Comparison of ENCODE assay signal across 8 mouse cellular contexts in the genomic region with DNA sequence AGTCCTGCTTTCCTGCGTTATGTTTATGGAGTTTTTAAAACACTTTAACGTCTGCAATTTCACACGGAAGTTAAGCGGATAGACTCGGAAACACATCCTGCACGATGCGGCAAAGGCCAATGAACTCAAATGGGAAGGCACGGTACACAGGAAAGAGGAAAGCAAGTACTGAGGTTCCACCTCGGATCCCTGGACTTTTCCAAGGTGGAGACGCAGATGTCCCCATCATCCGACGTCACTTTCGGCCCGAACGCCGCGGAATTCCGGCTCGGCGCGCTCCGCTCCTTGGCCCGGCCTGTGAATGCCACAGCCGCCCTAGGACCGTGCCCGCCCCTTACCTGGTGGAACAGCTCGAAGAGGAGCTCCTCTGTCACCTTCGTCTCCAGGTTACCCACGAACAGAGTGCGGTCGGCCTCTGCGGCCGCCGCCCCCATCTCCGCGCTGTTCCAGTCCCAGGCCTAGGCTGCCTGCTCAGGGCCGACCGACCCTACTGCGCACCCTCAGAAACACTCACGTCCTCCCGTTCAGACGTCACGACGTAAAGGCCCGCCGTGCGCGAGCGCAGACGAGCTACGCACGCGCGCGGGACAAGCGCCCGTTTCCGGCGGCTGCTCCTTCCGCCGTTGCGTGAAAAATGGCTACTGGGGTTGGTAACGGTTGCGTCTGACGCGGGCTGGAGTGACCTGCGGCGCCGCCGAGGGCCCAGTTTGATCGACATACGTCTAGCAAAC. TPM values are rescaled to one million over a fixed set of nuclear protein-coding genes. Genes with fewer than 3 reads are reported as not detected.
DNase-seq lines count a peak whose midpoint lies in the region; ATAC-seq and TF ChIP-seq lines count a peak whose summit lies in the region.

A gene (minus strand): TSS at position 483 of the 731 bp plus-strand sequence.
A gene (plus strand): TSS at position 626 of the 731 bp plus-strand sequence.

- peak within 1 kb of the TSS; percentile 75 for H3K4me3 ChIP-seq in bone marrow macrophage, adult 2 months (ENCODE audit: insufficient read depth, low read length)
- H3K4me3 ChIP-seq in embryonic fibroblast, embryonic 13.5 days (ENCODE audit: insufficient read depth, low read length) = peak within 1 kb of the TSS; percentile 70
- peak within 1 kb of the TSS; percentile 56 for H3K4me3 ChIP-seq in kidney, embryonic 14.5 days (ENCODE audit: low read length)
- peak within 1 kb of the TSS; percentile 92 for H3K4me3 ChIP-seq in limb, embryonic 15.5 days

- no peaks in the 10 kb centered on the region for H3K9me3 ChIP-seq in kidney, embryonic 14.5 days (ENCODE audit: control insufficient read depth, low read length)
- no peaks in the 10 kb centered on the region for H3K9me3 ChIP-seq in limb, embryonic 15.5 days

- TF ChIP-seq CTCF in bone marrow macrophage, adult 2 months (IDR thresholded peaks at IDR 0.05; ENCODE audit: low read depth, low read length) = no peak
- TF ChIP-seq CTCF in embryonic fibroblast, embryonic 13.5 days (IDR thresholded peaks at IDR 0.05; ENCODE audit: borderline replicate concordance, insufficient read depth, low read length) = no peak

- no peak; the same call in 1 of the 2 replicates for TF ChIP-seq POLR2A in bone marrow macrophage, adult 2 months (IDR thresholded peaks at IDR 0.05; ENCODE audit: borderline replicate concordance, low read depth, low read length)
- TF ChIP-seq POLR2A in embryonic fibroblast, embryonic 13.5 days (IDR thresholded peaks at IDR 0.05; ENCODE audit: low read depth, low read length) = peak; percentile 86

- ATAC-seq in kidney, embryonic 14.5 days (ENCODE audit: low FRiP score, low TSS enrichment) = peak; percentile 99
- ATAC-seq in limb, embryonic 15.5 days (ENCODE audit: insufficient number of reproducible peaks, low FRiP score, low TSS enrichment, low read depth) = peak; percentile 99

- DNase-seq in 416B (ENCODE audit: low read depth) = peak; percentile 94
- DNase-seq in heart, adult 9 months (ENCODE audit: low spot score in 2 of 2) = peak; percentile 95 to 96
- peak; percentile 84 to 90 for DNase-seq in monocyte, adult 2 months (ENCODE audit: low read depth in 1 of 2, low spot score in 2 of 2)
- DNase-seq in spleen, postnatal 4 days (ENCODE audit: low spot score in 2 of 2) = peak; percentile 92 to 96

- peak within 1 kb of the TSS; percentile 76 for H3K27ac ChIP-seq in bone marrow macrophage, adult 2 months (ENCODE audit: insufficient read depth, low read depth, low read length)
- peak within 1 kb of the TSS; percentile 67 for H3K27ac ChIP-seq in embryonic fibroblast, embryonic 13.5 days (ENCODE audit: insufficient read depth, low read length)
- peak within 1 kb of the TSS; percentile 81 for H3K27ac ChIP-seq in kidney, embryonic 14.5 days (ENCODE audit: low read depth, low read length)
- H3K27ac ChIP-seq in limb, embryonic 15.5 days = peak within 1 kb of the TSS; percentile 93

- H3K9ac ChIP-seq in kidney, embryonic 14.5 days (ENCODE audit: low read depth, low read length) = peak within 1 kb of the TSS; percentile 89
- peak within 1 kb of the TSS; percentile 94 for H3K9ac ChIP-seq in limb, embryonic 15.5 days

- H3K4me1 ChIP-seq in bone marrow macrophage, adult 2 months (ENCODE audit: control insufficient read depth, insufficient read depth, low read length) = peaks cover 17% of the 10 kb centered on the region
- peaks cover 3% of the 10 kb centered on the region; the same call in 1 of the 2 replicates for H3K4me1 ChIP-seq in embryonic fibroblast, embryonic 13.5 days (ENCODE audit: control insufficient read depth, insufficient read depth, low read length)
- H3K4me1 ChIP-seq in kidney, embryonic 14.5 days (ENCODE audit: control insufficient read depth, insufficient read depth, low read length) = peaks cover 15% of the 10 kb centered on the region; the same call in 1 of the 2 replicates
- H3K4me1 ChIP-seq in limb, embryonic 15.5 days = peaks cover 10% of the 10 kb centered on the region

- H3K4me2 ChIP-seq in kidney, embryonic 14.5 days (replicated peaks; ENCODE audit: low read depth, low read length) = peak within 1 kb of the TSS; percentile 88
- peak within 1 kb of the TSS; percentile 72 for H3K4me2 ChIP-seq in limb, embryonic 15.5 days

- H3K27me3 ChIP-seq in kidney, embryonic 14.5 days (ENCODE audit: control insufficient read depth, insufficient read depth, low read length) = no peaks in the 10 kb centered on the region
- 0 out of 2 replicates have a peak, but pooled peaks cover 3% of the 10 kb centered on the region for H3K27me3 ChIP-seq in limb, embryonic 15.5 days

- under 1% methylated on average over 71 of the region's 72 CpGs for WGBS in kidney, embryonic 14.5 days
- WGBS in limb, embryonic 15.5 days = under 1% methylated on average over 72 of the region's 72 CpGs

- peaks cover 35% of the 10 kb centered on the region for H3K36me3 ChIP-seq in kidney, embryonic 14.5 days (ENCODE audit: control insufficient read depth, insufficient read depth, low read length)
- H3K36me3 ChIP-seq in limb, embryonic 15.5 days = peaks cover 31% of the 10 kb centered on the region

RNA-seq across cellular contexts. Expression of the first gene that starts in this region (rescaled TPM):
- polyA plus RNA-seq in bone marrow macrophage, adult 2 months (2012; ENCODE audit: insufficient read depth, insufficient read length, missing spikeins) = 89.5 and 99.3 TPM in 2 replicates
- 65.5 and 68.6 TPM in 2 replicates for polyA plus RNA-seq in embryonic fibroblast, embryonic 13.5 days (2011; ENCODE audit: insufficient read length, low read depth, missing spikeins)
- polyA plus RNA-seq in kidney, embryonic 14.5 days (2014; fragmentation: Nextera tagmentation; extraction: Ambion mirVana) = 129 and 132 TPM in 2 replicates
- polyA plus RNA-seq in limb, embryonic 15.5 days (2015; fragmentation: Nextera tagmentation; extraction: Ambion mirVana) = 123 and 125 TPM in 2 replicates

RNA-seq across cellular contexts. Expression of the second gene that starts in this region (rescaled TPM):
- polyA plus RNA-seq in bone marrow macrophage, adult 2 months (2012; ENCODE audit: insufficient read depth, insufficient read length, missing spikeins) = 16.5 and 16.8 TPM in 2 replicates
- polyA plus RNA-seq in embryonic fibroblast, embryonic 13.5 days (2011; ENCODE audit: insufficient read length, low read depth, missing spikeins) = 5.8 and 7.8 TPM in 2 replicates
- 41.3 and 45.1 TPM in 2 replicates for polyA plus RNA-seq in kidney, embryonic 14.5 days (2014; fragmentation: Nextera tagmentation; extraction: Ambion mirVana)
- 27.3 and 31.2 TPM in 2 replicates for polyA plus RNA-seq in limb, embryonic 15.5 days (2015; fragmentation: Nextera tagmentation; extraction: Ambion mirVana)

Comparison
In these comparisons a context has a peak if more than half of its experiments do, and no peak if none do; other contexts are left out.
1. Peak in every context shown above with its lines: DNase-seq, ATAC-seq, H3K4me3 ChIP-seq and H3K27ac ChIP-seq.